Mouse (Mus musculus) embryonic facial prominence, embryonic 12.5 days (tissue): ENCODE results near the gene Zfp704. TPM values are rescaled to one million over a fixed set of nuclear protein-coding genes. Genes with fewer than 3 reads are reported as not detected.

Experiments used
- ATAC-seq: fragments of 200-750 bp; cut with Nextera tagmentation; 2 replicates; pipeline ENCODE4 v1.8.0; 2017; ENCODE audit not compliant: insufficient number of reproducible peaks, insufficient read depth, low FRiP score, low TSS enrichment
- H3K27ac ChIP-seq: fragments of 300-500 bp; sonication (generic); 2 replicates; pipeline ENCODE4 v1.5.1; 2016; ENCODE audit warnings: mild to moderate bottlenecking
- H3K27me3 ChIP-seq: fragments of 300-500 bp; sonication (generic); 2 replicates; pipeline ENCODE4 v1.6.1; 2016; ENCODE audit warnings: mild to moderate bottlenecking, moderate library complexity
- H3K36me3 ChIP-seq: fragments of 300-500 bp; sonication (generic); 2 replicates; pipeline ENCODE4 v1.6.1; 2016; ENCODE audit warnings: mild to moderate bottlenecking
- H3K4me1 ChIP-seq: fragments of 300-500 bp; sonication (generic); 2 replicates; pipeline ENCODE4 v1.6.1; 2016
- H3K4me2 ChIP-seq: fragments of 300-500 bp; sonication (generic); replicated peaks from 2 replicates; pipeline ENCODE4 v1.6.1; 2016; ENCODE audit warnings: mild to moderate bottlenecking, moderate library complexity
- H3K4me3 ChIP-seq: fragments of 300-500 bp; sonication (generic); 2 replicates; pipeline ENCODE4 v1.5.1; 2016; ENCODE audit warnings: mild to moderate bottlenecking
- H3K9ac ChIP-seq: fragments of 300-500 bp; sonication (generic); 2 replicates; pipeline ENCODE4 v1.6.1; 2016; ENCODE audit warnings: mild to moderate bottlenecking, moderate library complexity
- H3K9me3 ChIP-seq: fragments of 300-500 bp; sonication (generic); 2 replicates; pipeline ENCODE4 v1.6.1; 2016; ENCODE audit warnings: mild to moderate bottlenecking, moderate library complexity
- WGBS: fragments of 180-500 bp; shearing (Covaris S2); methylation state at CpG from one replicate; pipeline ENCODE4 v1.1.7; 2016; 5-methylcytosine and 5-hydroxymethylcytosine counted together
- polyA plus RNA-seq: library from polyadenylated mRNA; unstranded; fragments of >200 nt; fragmentation: Nextera tagmentation; extraction: Ambion mirVana; gene quantifications from 2 replicates; pipeline ENCODE4 v1.2.1, GENCODE M21; 2016

Zfp704 gene
- polyA plus RNA-seq, 1 experiment from 2014 or later, result 8.8 TPM

GRCm38 (mm10) chr3:9402836-9403235 is 207.0 kb downstream of the Zfp704 start:
- H3K4me3 ChIP-seq, result no peak overlapping the region
- no peak overlapping the region for H3K9ac ChIP-seq
- no peak overlapping the region for H3K4me2 ChIP-seq
- no peaks in the 10 kb centered on the region for H3K27me3 ChIP-seq
- H3K9me3 ChIP-seq, result no peaks in the 10 kb centered on the region
- no peak overlapping the region for H3K27ac ChIP-seq
- no peaks in the 10 kb centered on the region for H3K36me3 ChIP-seq
- peaks cover 13% of the 10 kb centered on the region for H3K4me1 ChIP-seq
- WGBS, result 25% methylated on average over 5 of the region's 5 CpGs
- ATAC-seq, result no peak

GRCm38 (mm10) chr3:9402345-9402744 is 207.5 kb downstream of the Zfp704 start:
- Histone ChIP-seq H3K27me3 (no peaks in the 10 kb centered on the region), H3K9ac (no peak overlapping the region), H3K9me3 (no peaks in the 10 kb centered on the region), H3K4me1 (peaks cover 13% of the 10 kb centered on the region), H3K36me3 (no peaks in the 10 kb centered on the region), H3K4me3 (no peak overlapping the region), H3K4me2 (no peak overlapping the region), H3K27ac (no peak overlapping the region)
- 73% methylated on average over 5 of the region's 5 CpGs for WGBS
- no peak for ATAC-seq

GRCm38 (mm10) chr3:9401685-9402084 is 208.2 kb downstream of the Zfp704 start:
- WGBS, result 72% methylated on average over 6 of the region's 6 CpGs
- no peak overlapping the region for H3K4me2 ChIP-seq

GRCm38 (mm10) chr3:9400886-9401221 is 209.0 kb downstream of the Zfp704 start:
- H3K4me1 ChIP-seq, result peaks cover 13% of the 10 kb centered on the region
- H3K27me3 ChIP-seq, result no peaks in the 10 kb centered on the region
- H3K9me3 ChIP-seq, result no peaks in the 10 kb centered on the region
- 50% methylated on average over 3 of the region's 3 CpGs for WGBS
- H3K27ac ChIP-seq, result no peak overlapping the region
- no peak overlapping the region for H3K4me3 ChIP-seq
- no peaks in the 10 kb centered on the region for H3K36me3 ChIP-seq
- H3K9ac ChIP-seq, result no peak overlapping the region
- H3K4me2 ChIP-seq, result no peak overlapping the region
- ATAC-seq, result no peak

More at GRCm38 (mm10) chr3:9401685-9402084, 208.2 kb downstream of the Zfp704 start:
- ATAC-seq, result no peak
- Histone ChIP-seq H3K4me1 (peaks cover 13% of the 10 kb centered on the region), H3K9ac (no peak overlapping the region), H3K27ac (no peak overlapping the region), H3K36me3 (no peaks in the 10 kb centered on the region), H3K27me3 (no peaks in the 10 kb centered on the region), H3K9me3 (no peaks in the 10 kb centered on the region), H3K4me3 (no peak overlapping the region)

- Histone ChIP-seq H3K27ac (no peak overlapping the region), H3K4me2 (no peak overlapping the region), H3K36me3 (no peaks in the 10 kb centered on the region), H3K4me3 (no peak overlapping the region), H3K9me3 (no peaks in the 10 kb centered on the region), H3K9ac (no peak overlapping the region), H3K4me1 (peaks cover 13% of the 10 kb centered on the region), H3K27me3 (no peaks in the 10 kb centered on the region)
- no peak for ATAC-seq
- 52% methylated on average over 3 of the region's 3 CpGs for WGBS
Measured at GRCm38 (mm10) chr3:9400201-9400885, 209.5 kb downstream of the Zfp704 start.

- H3K4me2 ChIP-seq, result no peak overlapping the region
- WGBS, result 66% methylated on average over 5 of the region's 5 CpGs
- H3K9me3 ChIP-seq, result no peaks in the 10 kb centered on the region
- no peak overlapping the region for H3K4me3 ChIP-seq
- ATAC-seq, result no peak
- H3K27ac ChIP-seq, result no peak overlapping the region
- H3K9ac ChIP-seq, result no peak overlapping the region
- H3K27me3 ChIP-seq, result no peaks in the 10 kb centered on the region
- no peaks in the 10 kb centered on the region for H3K36me3 ChIP-seq
- peaks cover 12% of the 10 kb centered on the region for H3K4me1 ChIP-seq
Measured at GRCm38 (mm10) chr3:9398271-9398670, 211.6 kb downstream of the Zfp704 start.
